Mouse (Mus musculus) olfactory bulb, adult 2 months (tissue): ENCODE measurements around the gene Bbs4.

Experiments
- CTCF ChIP-seq: fragments of 200-500 bp; IDR thresholded peaks from 2 replicates; pipeline ENCODE4 v1.5.1; 2012; ENCODE audit warnings: low read depth, mild to moderate bottlenecking, low read length, moderate library complexity; ENCODE audit not compliant: insufficient read depth
- POLR2A ChIP-seq: fragments of 200-500 bp; IDR thresholded peaks from 2 replicates; pipeline ENCODE4 v1.6.1; 2012; ENCODE audit warnings: mild to moderate bottlenecking, low read depth, low read length, moderate library complexity; ENCODE audit not compliant: insufficient read depth

- no peak for TF ChIP-seq CTCF
- no peak for TF ChIP-seq POLR2A
Measured at GRCm38 (mm10) chr9:59278694-59279093, 74.6 kb downstream of the Bbs4 start.
